Mouse (Mus musculus): Measurements from ENCODE around the gene Uhmk1.

DNA sequence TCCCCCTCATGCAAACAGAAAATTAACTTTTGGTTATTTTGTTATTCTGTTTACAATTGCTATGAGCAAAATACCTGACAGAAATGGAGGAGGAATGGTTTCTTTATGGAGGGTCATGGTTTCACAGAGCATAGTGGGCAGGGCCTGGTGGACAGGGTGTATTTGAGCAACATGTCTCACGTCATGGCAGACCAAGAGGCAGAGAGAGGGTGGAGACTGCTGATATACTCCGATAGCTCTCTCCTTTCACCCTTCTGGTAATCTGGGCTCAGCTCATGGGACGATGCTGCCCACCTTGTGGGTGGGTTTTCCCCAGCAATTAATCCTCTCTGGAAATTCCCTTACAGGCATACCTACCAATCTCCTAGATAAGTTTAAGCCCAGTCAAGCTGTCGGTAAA is 25.0 kb downstream of the Uhmk1 start:
- no peak for TF ChIP-seq POLR2A (IDR thresholded peaks at IDR 0.05; ENCODE audit: control insufficient read depth in 1 of 2, insufficient read depth in 1 of 2, low read depth in 1 of 2, low read length in 2 of 2, poor library complexity in 1 of 2)
- TF ChIP-seq SMC3 (IDR thresholded peaks at IDR 0.05; ENCODE audit: low read depth, low read length): no peak
- TF ChIP-seq CHD2 (IDR thresholded peaks at IDR 0.05; ENCODE audit: low read length): no peak
- no peak for TF ChIP-seq UBTF (IDR thresholded peaks at IDR 0.05; ENCODE audit: borderline replicate concordance, insufficient read depth, low read depth, low read length)
- TF ChIP-seq MAFK (IDR thresholded peaks at IDR 0.05; ENCODE audit: borderline replicate concordance, low read depth, low read length): no peak
- no peak for TF ChIP-seq CTCF (IDR thresholded peaks at IDR 0.05 in 2 of 3, conservative IDR thresholded peaks at IDR 0.05 in 1 of 3; ENCODE audit: control insufficient read depth in 1 of 3, insufficient read depth in 1 of 3, low read depth in 2 of 3, low read length in 3 of 3, poor library complexity in 1 of 3, severe bottlenecking in 1 of 3)
- no peak for TF ChIP-seq GATA1 (IDR thresholded peaks at IDR 0.05; ENCODE audit: low read depth, low read length)
- TF ChIP-seq E2F4 (IDR thresholded peaks at IDR 0.05; ENCODE audit: borderline replicate concordance, low read depth, low read length): no peak
- no peak for TF ChIP-seq POLR2AphosphoS5 (IDR thresholded peaks at IDR 0.05; ENCODE audit: borderline replicate concordance, low read depth, low read length)
- TF ChIP-seq ZNF384 (IDR thresholded peaks at IDR 0.05; ENCODE audit: low read depth, low read length): no peak
- no peak for TF ChIP-seq TAL1 (IDR thresholded peaks at IDR 0.05; ENCODE audit: low read length)
- no peak for TF ChIP-seq BHLHE40 (IDR thresholded peaks at IDR 0.05; ENCODE audit: borderline replicate concordance, low read depth, low read length)
- no peak for TF ChIP-seq NRF1 (IDR thresholded peaks at IDR 0.05; ENCODE audit: insufficient read depth, low read depth, low read length, poor library complexity, severe bottlenecking)
